Mouse (Mus musculus) small intestine, adult 2 months (tissue): ENCODE data around the gene Tbccd1. TPM values are rescaled to one million over a fixed set of nuclear protein-coding genes. Genes with fewer than 3 reads are reported as not detected.

Experiments used
- H3K27ac ChIP-seq: fragments of 200-500 bp; 2 replicates; pipeline ENCODE4 v1.5.1; 2012; ENCODE audit warnings: low read depth, low read length, control low read depth, inconsistent platforms; ENCODE audit not compliant: insufficient read depth
- H3K27me3 ChIP-seq: fragments of 200-500 bp; 2 replicates; pipeline ENCODE4 v1.6.1; 2012; ENCODE audit warnings: mild to moderate bottlenecking, moderate library complexity, low read length, inconsistent platforms; ENCODE audit not compliant: control insufficient read depth, insufficient read depth
- H3K36me3 ChIP-seq: fragments of 200-500 bp; 2 replicates; pipeline ENCODE4 v1.6.1; 2012; ENCODE audit warnings: mild to moderate bottlenecking, low read length, control low read depth, inconsistent platforms; ENCODE audit not compliant: control insufficient read depth, insufficient read depth
- H3K4me1 ChIP-seq: fragments of 200-500 bp; 2 replicates; pipeline ENCODE4 v1.6.1; 2012; ENCODE audit warnings: low read length, inconsistent platforms, mixed read lengths; ENCODE audit not compliant: control insufficient read depth, insufficient read depth, insufficient read length
- H3K4me3 ChIP-seq: fragments of 200-500 bp; 2 replicates; pipeline ENCODE4 v1.5.1; 2012; ENCODE audit warnings: low read depth, mild to moderate bottlenecking, control low read depth, inconsistent platforms, low read length, moderate library complexity
- CTCF ChIP-seq: fragments of 200-500 bp; IDR thresholded peaks from 2 replicates; pipeline ENCODE4 v1.5.1; 2012; ENCODE audit warnings: low read depth, mild to moderate bottlenecking, control low read depth, inconsistent platforms, low read length, moderate library complexity, mixed read lengths; ENCODE audit not compliant: insufficient replicate concordance, insufficient read length; ENCODE audit errors: extremely low read depth
- POLR2A ChIP-seq: fragments of 200-500 bp; IDR thresholded peaks from 2 replicates; pipeline ENCODE4 v1.6.1; 2012; ENCODE audit warnings: low read depth, mild to moderate bottlenecking, control low read depth, inconsistent platforms, low read length, moderate library complexity
- WGBS: fragments of 180-500 bp; shearing (Covaris S2); methylation state at CpG from one replicate; pipeline ENCODE4 v1.1.7; 2018; 5-methylcytosine and 5-hydroxymethylcytosine counted together
- polyA plus RNA-seq: library from polyadenylated mRNA; depleted of rRNA; stranded (reverse); fragments of >200 nt; gene quantifications from 2 replicates; pipeline ENCODE4 v1.2.3, GENCODE M21; 2012

Gene Tbccd1
- polyA plus RNA-seq, 1 experiment: 5.1 TPM

DNA sequence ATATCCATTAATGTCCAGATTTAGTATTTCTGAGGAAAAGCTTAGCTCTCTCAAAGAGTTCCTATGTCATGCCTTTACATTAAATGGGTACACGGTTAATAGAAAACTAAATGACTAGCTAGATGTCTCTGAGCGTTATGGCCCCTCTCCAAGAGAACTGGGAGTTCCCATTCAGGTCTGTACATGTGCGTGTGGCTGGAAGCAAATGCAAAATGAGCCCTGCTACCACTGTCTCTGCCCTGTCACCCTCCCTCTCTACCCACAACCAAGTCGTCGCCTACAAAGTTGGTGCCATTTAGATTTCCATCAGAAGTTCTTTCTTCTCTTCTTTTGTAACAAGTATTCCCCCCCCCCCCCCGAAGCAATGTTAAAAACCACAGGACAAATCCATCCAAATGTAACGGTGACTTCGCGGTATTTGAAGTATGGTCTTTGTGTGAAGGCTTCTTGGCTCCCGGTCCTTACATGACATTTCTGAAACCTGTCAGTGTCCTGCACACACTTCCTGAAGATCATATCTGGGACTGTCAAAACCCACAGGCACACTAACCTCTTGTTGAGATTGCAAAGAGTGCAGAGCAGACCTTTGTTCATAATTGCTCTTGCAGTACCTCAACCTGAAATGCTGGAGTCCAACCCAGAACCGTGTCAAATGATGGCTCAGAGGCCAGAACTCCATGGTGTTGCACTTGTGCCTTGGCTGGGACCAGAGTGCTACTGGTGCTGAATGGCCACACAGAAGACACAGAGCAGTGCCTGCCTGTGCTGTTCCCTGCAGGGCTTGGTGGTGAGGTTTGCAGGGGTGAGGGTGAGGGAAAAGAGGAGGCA is 33.4 kb upstream of the Tbccd1 start, which contains the start of gene Ahsg:
Gene Ahsg (plus strand): TSS at position 595 of the 828 bp plus-strand sequence.
- TF ChIP-seq CTCF (no peak), POLR2A (no peak)
- Histone ChIP-seq H3K27me3 (no peaks in the 10 kb centered on the region), H3K36me3 (no peaks in the 10 kb centered on the region), H3K4me3 (no peak within 1 kb of the TSS), H3K4me1 (no peaks in the 10 kb centered on the region), H3K27ac (no peak within 1 kb of the TSS)
- 74% methylated on average over 11 of the region's 11 CpGs for WGBS

- Histone ChIP-seq H3K27me3 (no peaks in the 10 kb centered on the region), H3K36me3 (no peaks in the 10 kb centered on the region), H3K27ac (no peak overlapping the region), H3K4me1 (no peaks in the 10 kb centered on the region), H3K4me3 (no peak overlapping the region)
- 72% methylated on average over 8 of the region's 8 CpGs for WGBS
- no peak for TF ChIP-seq CTCF
- TF ChIP-seq POLR2A: no peak
These were observed 32.2 kb upstream of the Tbccd1 start for GRCm38 (mm10) chr16:22889716-22890115.

GRCm38 (mm10) chr16:22888835-22889234 is 31.4 kb upstream of the Tbccd1 start:
- no peaks in the 10 kb centered on the region for H3K36me3 ChIP-seq
- H3K27me3 ChIP-seq: no peaks in the 10 kb centered on the region
- TF ChIP-seq POLR2A (no peak), CTCF (no peak)
- H3K4me1 ChIP-seq: no peaks in the 10 kb centered on the region
- WGBS: 70% methylated on average over 4 of the region's 4 CpGs
- H3K27ac ChIP-seq: no peak overlapping the region
- H3K4me3 ChIP-seq: no peak overlapping the region

DNA sequence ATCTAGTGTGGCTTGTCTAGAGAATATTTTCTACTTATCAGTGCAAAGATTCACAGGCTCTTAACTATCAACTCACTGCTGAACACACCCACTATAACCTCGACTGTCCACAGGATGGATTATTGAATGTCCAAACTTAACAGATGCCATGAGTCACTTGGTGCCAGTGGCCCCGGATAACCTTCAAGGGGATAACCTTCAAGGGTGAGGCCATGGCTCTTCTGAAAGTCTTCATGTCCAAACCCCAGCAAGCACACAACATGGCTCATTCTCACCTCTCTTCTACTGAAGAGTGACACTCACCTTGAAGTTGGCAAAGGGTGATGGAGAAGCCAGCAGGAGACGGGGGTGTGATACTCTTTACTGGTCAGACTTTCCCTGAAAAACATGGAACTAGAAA is 29.3 kb upstream of the Tbccd1 start:
- no peaks in the 10 kb centered on the region for H3K4me1 ChIP-seq
- WGBS: 58% methylated on average over 3 of the region's 3 CpGs
- no peaks in the 10 kb centered on the region for H3K36me3 ChIP-seq
- TF ChIP-seq POLR2A: no peak
- TF ChIP-seq CTCF: no peak
- H3K27me3 ChIP-seq: no peaks in the 10 kb centered on the region
- no peak overlapping the region for H3K4me3 ChIP-seq
- H3K27ac ChIP-seq: no peak overlapping the region

DNA sequence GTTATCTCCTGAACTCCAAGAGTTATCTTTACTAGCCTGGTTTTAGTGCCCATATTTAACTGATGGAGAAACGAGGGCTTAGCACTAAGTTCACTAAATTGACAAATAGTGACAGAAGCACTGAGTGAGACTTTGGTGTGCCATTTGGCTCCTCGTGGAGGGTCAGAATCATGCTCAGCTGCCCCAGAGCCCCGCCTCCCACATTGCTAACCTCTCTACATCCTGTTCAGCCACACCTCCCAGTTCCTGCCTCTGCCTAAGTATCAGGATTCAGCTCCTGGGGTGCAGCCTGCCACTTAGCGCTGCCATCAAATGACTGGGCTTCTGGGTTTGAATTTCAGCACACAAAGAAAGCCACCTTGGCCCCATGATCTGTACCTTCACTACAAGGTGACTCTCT is 27.9 kb upstream of the Tbccd1 start:
- WGBS: 25% methylated on average over 4 of the region's 4 CpGs
- Histone ChIP-seq H3K27me3 (no peaks in the 10 kb centered on the region), H3K36me3 (no peaks in the 10 kb centered on the region), H3K4me3 (no peak overlapping the region), H3K4me1 (no peaks in the 10 kb centered on the region), H3K27ac (no peak overlapping the region)
- TF ChIP-seq POLR2A (no peak), CTCF (no peak)

DNA sequence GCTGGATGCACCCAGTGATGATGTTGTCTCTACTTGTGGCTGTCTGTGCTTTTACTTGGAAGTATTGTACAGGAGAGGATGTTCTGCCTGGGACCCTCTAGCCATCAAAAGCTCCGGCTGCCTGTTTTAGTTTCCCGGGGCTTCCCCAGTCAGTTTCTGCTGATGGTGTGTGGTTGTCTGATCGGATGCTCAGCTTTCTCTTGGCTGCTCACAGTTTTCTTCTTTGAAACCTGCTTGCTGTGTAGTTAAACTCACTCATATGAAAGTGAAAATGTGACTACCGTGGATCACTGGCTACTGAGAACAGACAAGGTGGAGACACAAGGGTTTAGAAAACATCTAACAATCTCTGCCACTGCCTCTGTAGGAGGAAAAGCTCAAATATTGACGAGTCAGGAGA is 26.0 kb upstream of the Tbccd1 start:
- no peaks in the 10 kb centered on the region for H3K4me1 ChIP-seq
- TF ChIP-seq POLR2A: no peak
- TF ChIP-seq CTCF: no peak
- 63% methylated on average over 5 of the region's 5 CpGs for WGBS
- H3K36me3 ChIP-seq: no peaks in the 10 kb centered on the region
- no peak overlapping the region for H3K4me3 ChIP-seq
- no peak overlapping the region for H3K27ac ChIP-seq
- H3K27me3 ChIP-seq: no peaks in the 10 kb centered on the region

- Histone ChIP-seq H3K4me3 (no peak overlapping the region), H3K4me1 (no peaks in the 10 kb centered on the region), H3K36me3 (no peaks in the 10 kb centered on the region), H3K27me3 (no peaks in the 10 kb centered on the region), H3K27ac (no peak overlapping the region)
- TF ChIP-seq CTCF (no peak), POLR2A (no peak)
- 17% methylated on average over 4 of the region's 4 CpGs for WGBS
These were observed 24.0 kb upstream of the Tbccd1 start for GRCm38 (mm10) chr16:22881487-22881886.
